Mouse (Mus musculus) lung, postnatal 4 days (tissue): Measurements from ENCODE around the gene Cdh12.
"Not testable (repeated sequence)": the region's sequence is repeated elsewhere in the genome, so short reads cannot be mapped to it uniquely, and the experiment has no call there.

Source experiments
- DNase-seq, 2 experiments: peaks; one replicate each; pipeline ENCODE4 v3.0.0; 2021

The Cdh12 gene

GRCm38 (mm10) chr15:21109889-21110500 lies 660.9 kb downstream of the Cdh12 start:
- DNase-seq, result no peak

- DNase-seq, result no peak
Observed at GRCm38 (mm10) chr15:21110874-21111603, 662.0 kb downstream of the Cdh12 start.

GRCm38 (mm10) chr15:21114775-21115174 lies 665.7 kb downstream of the Cdh12 start:
- not testable (repeated sequence) for DNase-seq

GRCm38 (mm10) chr15:21130660-21131059 lies 681.6 kb downstream of the Cdh12 start:
- DNase-seq, result no peak

- DNase-seq, result no peak
Observed at GRCm38 (mm10) chr15:21132999-21133398, 683.9 kb downstream of the Cdh12 start.

- no peak for DNase-seq
Observed at GRCm38 (mm10) chr15:21146896-21147295, 697.8 kb downstream of the Cdh12 start.

GRCm38 (mm10) chr15:21153602-21154001 lies 704.5 kb downstream of the Cdh12 start:
- no peak for DNase-seq

GRCm38 (mm10) chr15:21179727-21180126 lies 730.7 kb downstream of the Cdh12 start:
- DNase-seq, result no peak

- DNase-seq, result no peak
Observed at GRCm38 (mm10) chr15:21180191-21180590, 731.1 kb downstream of the Cdh12 start.

- DNase-seq, result no peak
Observed at GRCm38 (mm10) chr15:21185799-21186198, 736.7 kb downstream of the Cdh12 start.

- DNase-seq, result not testable (repeated sequence)
Observed at GRCm38 (mm10) chr15:21210089-21210488, 761.0 kb downstream of the Cdh12 start.

GRCm38 (mm10) chr15:21223006-21223405 lies 773.9 kb downstream of the Cdh12 start:
- no peak for DNase-seq

- DNase-seq, result no peak
Observed at GRCm38 (mm10) chr15:21261318-21261717, 812.3 kb downstream of the Cdh12 start.

- no peak for DNase-seq
Observed at GRCm38 (mm10) chr15:21269856-21270255, 820.8 kb downstream of the Cdh12 start.

- no peak for DNase-seq
Observed at GRCm38 (mm10) chr15:21297051-21297450, 848.0 kb downstream of the Cdh12 start.

- no peak for DNase-seq
Observed at GRCm38 (mm10) chr15:21315457-21315856, 866.4 kb downstream of the Cdh12 start.

- DNase-seq, result no peak
Observed at GRCm38 (mm10) chr15:21343853-21344252, 894.8 kb downstream of the Cdh12 start.

GRCm38 (mm10) chr15:21344323-21344722 lies 895.3 kb downstream of the Cdh12 start:
- DNase-seq, result no peak

- DNase-seq, result no peak
Observed at GRCm38 (mm10) chr15:21344749-21345148, 895.7 kb downstream of the Cdh12 start.

GRCm38 (mm10) chr15:21355356-21356101 lies 906.5 kb downstream of the Cdh12 start:
- DNase-seq, result no peak

GRCm38 (mm10) chr15:21366366-21366765 lies 917.3 kb downstream of the Cdh12 start:
- no peak for DNase-seq

GRCm38 (mm10) chr15:21375460-21375859 lies 926.4 kb downstream of the Cdh12 start:
- no peak for DNase-seq

GRCm38 (mm10) chr15:21375871-21376270 lies 926.8 kb downstream of the Cdh12 start:
- no peak for DNase-seq

- DNase-seq, result not testable (repeated sequence)
Observed at GRCm38 (mm10) chr15:21391442-21391841, 942.4 kb downstream of the Cdh12 start.
